Mouse (Mus musculus) kidney, postnatal 0 days (tissue): Measurements from ENCODE around the gene Vmn1r197. TPM values are rescaled to one million over a fixed set of nuclear protein-coding genes. Genes with fewer than 3 reads are reported as not detected.
A peak's percentile ranks its signal among the peaks of the same experiment; 100 is the strongest.
"Not testable (repeated sequence)": the region's sequence is repeated elsewhere in the genome, so short reads cannot be mapped to it uniquely, and the experiment has no call there.

ENCODE experiments used
- ATAC-seq: fragments of 200-750 bp; cut with Nextera tagmentation; replicated peaks from 2 replicates; pipeline ENCODE4 v1.8.0; 2017; ENCODE audit warnings: low read depth, moderate number of reproducible peaks, moderate TSS enrichment, moderate library complexity; ENCODE audit not compliant: low FRiP score
- DNase-seq: peaks from one replicate; pipeline ENCODE4 v3.0.0-alpha.2; 2016; ENCODE audit warnings: low spot score
- H3K27ac ChIP-seq: fragments of 300-500 bp; sonication (generic); 2 replicates; pipeline ENCODE4 v1.5.1; 2014; ENCODE audit warnings: mild to moderate bottlenecking
- H3K27me3 ChIP-seq: fragments of 300-500 bp; sonication (generic); 2 replicates; pipeline ENCODE4 v1.6.1; 2014; ENCODE audit warnings: low read length, mixed read lengths; ENCODE audit not compliant: insufficient read depth
- H3K36me3 ChIP-seq: fragments of 300-500 bp; sonication (generic); 2 replicates; pipeline ENCODE4 v1.6.1; 2014; ENCODE audit warnings: low read length, mixed read lengths; ENCODE audit not compliant: insufficient read depth
- H3K4me1 ChIP-seq: fragments of 300-500 bp; sonication (generic); replicated peaks from 2 replicates; pipeline ENCODE4 v1.6.1; 2014; ENCODE audit warnings: antibody characterized with exemption, low read length, mixed read lengths; ENCODE audit not compliant: insufficient read depth
- H3K4me2 ChIP-seq: fragments of 300-500 bp; sonication (generic); 2 replicates; pipeline ENCODE4 v1.6.1; 2014; ENCODE audit warnings: mild to moderate bottlenecking, low read length, moderate library complexity, mixed read lengths
- H3K4me3 ChIP-seq: fragments of 300-500 bp; sonication (generic); replicated peaks from 2 replicates; pipeline ENCODE4 v1.5.1; 2014; ENCODE audit warnings: low read depth, low read length
- H3K9ac ChIP-seq: fragments of 300-500 bp; sonication (generic); 2 replicates; pipeline ENCODE4 v1.6.1; 2014; ENCODE audit warnings: low read depth, low read length
- H3K9me3 ChIP-seq: fragments of 300-500 bp; sonication (generic); replicated peaks from 2 replicates; pipeline ENCODE4 v1.6.1; 2016; ENCODE audit warnings: low read length, inconsistent platforms, mixed read lengths
- CTCF ChIP-seq: IDR thresholded peaks from 2 replicates; pipeline ENCODE4 v1.5.1; 2016; ENCODE audit warnings: antibody characterized with exemption, low read depth, mild to moderate bottlenecking, moderate library complexity
- WGBS: fragments of 180-500 bp; shearing (Covaris S2); extraction: QIAGEN DNeasy Blood & Tissue Kit; methylation state at CpG from one replicate; pipeline ENCODE4 v1.1.7; 2014; 5-methylcytosine and 5-hydroxymethylcytosine counted together
- polyA plus RNA-seq: library from polyadenylated mRNA; unstranded; fragments of >200 nt; fragmentation: Nextera tagmentation; extraction: Ambion mirVana; gene quantifications from 2 replicates; pipeline ENCODE4 v1.2.1, GENCODE M21; 2015

Gene Vmn1r197
- polyA plus RNA-seq, 1 experiment from 2014 or later: not detected

DNA sequence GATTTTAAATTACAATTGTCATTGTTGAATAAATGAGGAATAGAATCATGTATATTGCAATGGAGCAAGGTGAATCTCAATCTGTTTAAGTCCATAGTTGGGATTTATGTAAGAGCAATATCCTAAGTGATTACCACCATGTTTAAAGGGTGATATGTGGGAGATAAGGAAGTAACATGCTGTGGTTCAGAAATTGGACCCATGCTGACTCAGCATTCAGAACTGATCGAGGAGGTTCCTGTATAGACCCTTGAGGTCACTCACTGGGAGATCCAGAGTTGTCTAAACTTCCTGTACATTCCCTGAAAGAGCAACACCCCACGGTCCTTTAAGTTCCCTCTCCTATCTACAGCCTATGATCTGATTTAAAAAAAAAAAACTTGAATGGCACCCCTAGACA lies 8.9 kb downstream of the Vmn1r197 start:
- no peak overlapping the region for H3K4me2 ChIP-seq
- no peaks in the 10 kb centered on the region for H3K27me3 ChIP-seq
- WGBS: 71% methylated on average over 2 of the region's 2 CpGs
- H3K9ac ChIP-seq: no peak overlapping the region
- H3K36me3 ChIP-seq: no peaks in the 10 kb centered on the region
- no peak overlapping the region for H3K4me3 ChIP-seq
- DNase-seq (no peak), ATAC-seq (no peak)
- H3K9me3 ChIP-seq: no peaks in the 10 kb centered on the region
- H3K4me1 ChIP-seq: no peaks in the 10 kb centered on the region
- no peak for TF ChIP-seq CTCF
- no peak overlapping the region for H3K27ac ChIP-seq

DNA sequence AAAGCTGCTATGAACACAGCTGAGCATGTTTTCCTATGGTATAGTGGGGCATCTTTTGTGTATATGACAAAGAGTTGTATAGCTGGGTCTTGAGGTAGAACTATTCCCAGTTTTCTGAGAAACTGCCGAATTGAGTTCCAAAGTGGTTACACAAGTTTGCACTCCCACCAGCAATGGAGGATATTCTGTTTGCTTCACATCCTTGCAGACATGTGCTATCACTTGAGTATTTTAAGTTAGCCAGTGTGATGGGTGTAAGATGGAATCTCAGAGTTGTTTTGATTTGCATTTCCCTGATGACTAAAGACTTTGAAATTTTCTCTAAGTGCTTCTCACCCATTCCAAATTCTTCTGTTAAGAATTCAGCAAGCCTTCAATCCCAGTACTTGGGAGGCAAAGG lies 11.2 kb downstream of the Vmn1r197 start:
- H3K9me3 ChIP-seq: no peaks in the 10 kb centered on the region
- no peaks in the 10 kb centered on the region for H3K36me3 ChIP-seq
- H3K27ac ChIP-seq: no peak overlapping the region
- H3K4me3 ChIP-seq: no peak overlapping the region
- no peak overlapping the region for H3K9ac ChIP-seq
- no peaks in the 10 kb centered on the region for H3K27me3 ChIP-seq
- no peak for ATAC-seq
- DNase-seq: no peak
- TF ChIP-seq CTCF: no peak
- H3K4me2 ChIP-seq: no peak overlapping the region
- no peaks in the 10 kb centered on the region for H3K4me1 ChIP-seq
- 92% methylated on average over 1 of the region's 1 CpGs for WGBS

DNA sequence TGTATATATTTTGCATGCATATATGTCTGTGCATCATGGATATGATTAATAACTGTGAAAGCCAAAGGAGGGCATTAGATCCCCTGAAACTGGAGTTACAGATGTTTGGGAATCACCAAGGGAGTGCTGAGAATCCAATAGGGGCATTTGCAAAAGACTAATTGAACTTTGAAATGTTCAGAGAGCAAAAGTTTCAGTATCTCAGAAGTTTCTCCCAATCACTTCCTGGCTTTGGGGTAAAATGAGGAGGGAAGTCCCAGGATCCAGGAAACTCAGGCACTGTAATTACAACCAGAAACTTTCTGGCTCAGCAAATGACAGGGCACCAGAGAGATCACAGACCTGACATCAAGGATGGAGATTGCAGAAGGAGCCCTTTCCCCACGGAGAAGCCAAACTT lies 25.7 kb downstream of the Vmn1r197 start, which contains the start of gene Vmn1r198:
Gene Vmn1r198, plus strand, starts transcription at position 301 of the 400 bp plus-strand sequence.
- no peak within 1 kb of the TSS for H3K4me3 ChIP-seq
- H3K9ac ChIP-seq: no peak within 1 kb of the TSS
- H3K9me3 ChIP-seq: no peaks in the 10 kb centered on the region
- H3K27ac ChIP-seq: no peak within 1 kb of the TSS
- WGBS: 35% methylated on average over 1 of the region's 1 CpGs
- H3K27me3 ChIP-seq: no peaks in the 10 kb centered on the region
- DNase-seq (no peak), ATAC-seq (no peak)
- no peak for TF ChIP-seq CTCF
- no peak within 1 kb of the TSS for H3K4me2 ChIP-seq
- no peaks in the 10 kb centered on the region for H3K4me1 ChIP-seq
- H3K36me3 ChIP-seq: no peaks in the 10 kb centered on the region

DNA sequence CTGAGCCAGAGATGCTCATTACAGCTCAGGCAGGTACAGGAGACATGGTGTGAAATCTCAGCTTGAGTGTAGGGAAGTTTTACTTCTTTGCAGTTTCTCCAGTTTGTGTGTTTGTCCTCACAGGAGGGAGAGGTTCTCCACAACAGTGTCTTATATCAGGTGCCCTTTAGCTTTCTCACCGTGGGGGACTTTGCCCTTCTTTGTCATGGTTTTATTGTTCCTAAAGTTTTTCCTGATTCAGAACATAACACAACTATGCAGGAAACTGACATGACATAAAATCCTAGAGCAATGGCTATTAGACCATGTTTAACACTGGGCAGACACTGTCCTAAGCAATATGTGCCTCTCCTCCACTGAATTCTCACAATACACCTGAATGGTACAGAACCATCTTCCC lies 26.4 kb downstream of the Vmn1r197 start:
- no peaks in the 10 kb centered on the region for H3K4me1 ChIP-seq
- H3K27me3 ChIP-seq: no peaks in the 10 kb centered on the region
- 59% methylated on average over 1 of the region's 1 CpGs for WGBS
- H3K27ac ChIP-seq: no peak overlapping the region
- DNase-seq (no peak), ATAC-seq (no peak)
- no peaks in the 10 kb centered on the region for H3K36me3 ChIP-seq
- no peaks in the 10 kb centered on the region for H3K9me3 ChIP-seq
- no peak for TF ChIP-seq CTCF
- H3K4me2 ChIP-seq: no peak overlapping the region
- no peak overlapping the region for H3K9ac ChIP-seq
- H3K4me3 ChIP-seq: no peak overlapping the region

DNA sequence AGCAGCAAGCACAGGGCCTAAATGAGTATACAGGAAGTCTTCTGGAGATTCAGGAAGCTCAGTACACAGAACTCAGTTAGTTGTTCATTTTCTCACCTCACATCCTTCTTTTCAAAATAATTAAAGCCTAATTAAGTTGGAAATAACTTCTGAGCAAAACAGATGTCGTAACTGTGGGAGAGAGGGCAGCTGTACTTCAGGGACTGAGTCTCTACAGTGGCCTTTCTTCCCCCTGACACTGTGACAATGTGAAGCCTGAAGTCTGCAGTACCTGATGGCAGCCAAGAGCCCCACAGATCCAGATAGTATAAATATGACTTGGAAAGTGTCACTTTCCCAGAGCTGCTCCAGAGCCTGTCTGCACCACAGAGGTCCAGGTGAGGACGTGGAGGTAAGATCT lies 55.1 kb downstream of the Vmn1r197 start, which contains the start of gene Vmn1r199:
Gene Vmn1r199, plus strand, starts transcription at position 301 of the 400 bp plus-strand sequence.
- Histone ChIP-seq H3K27me3 (no peaks in the 10 kb centered on the region), H3K4me3 (no peak within 1 kb of the TSS), H3K9ac (no peak within 1 kb of the TSS), H3K4me2 (no peak within 1 kb of the TSS), H3K4me1 (no peaks in the 10 kb centered on the region), H3K27ac (no peak within 1 kb of the TSS), H3K9me3 (no peaks in the 10 kb centered on the region), H3K36me3 (no peaks in the 10 kb centered on the region)
- WGBS: 84% methylated on average over 2 of the region's 2 CpGs
- ATAC-seq (no peak), DNase-seq (no peak)
- TF ChIP-seq CTCF: no peak

DNA sequence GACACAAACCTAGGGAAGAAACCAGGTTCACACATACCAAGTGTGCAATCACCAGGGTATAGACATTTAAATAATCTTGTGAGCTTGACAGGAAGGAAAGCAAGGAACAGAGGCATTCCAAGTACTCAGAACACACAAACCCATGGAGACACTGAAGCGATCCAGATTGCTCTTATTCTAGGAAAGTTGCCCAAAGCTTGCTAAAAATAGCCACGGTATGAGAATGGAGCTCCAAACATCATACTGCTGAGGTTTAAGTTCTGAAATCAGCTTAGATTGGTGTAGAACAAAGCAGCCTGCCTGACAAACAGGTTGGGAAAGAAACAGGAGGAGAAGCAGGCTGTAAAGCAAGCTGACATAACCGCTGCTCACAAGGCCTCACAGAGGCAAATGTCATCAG lies 56.7 kb downstream of the Vmn1r197 start:
- not testable (repeated sequence) for H3K36me3 ChIP-seq, H3K9ac ChIP-seq, H3K4me3 ChIP-seq, H3K9me3 ChIP-seq, H3K4me1 ChIP-seq, H3K27ac ChIP-seq, H3K27me3 ChIP-seq, H3K4me2 ChIP-seq, ATAC-seq
- 50% methylated on average over 3 of the region's 3 CpGs for WGBS
- peak; percentile 56 for DNase-seq

Other genes starting within 250 kb of the Vmn1r197 start
- not detected in 2 replicates for gene Vmn1r188, start 240.1 kb upstream of the Vmn1r197 start, polyA plus RNA-seq
- gene Vmn1r189, start 218.8 kb upstream of the Vmn1r197 start, polyA plus RNA-seq: not detected in 2 replicates
- not detected in 2 replicates for gene Vmn1r191, start 140.6 kb upstream of the Vmn1r197 start, polyA plus RNA-seq
- gene Vmn1r192, start 133.4 kb upstream of the Vmn1r197 start, polyA plus RNA-seq: not detected in 2 replicates
- gene Vmn1r193, start 101.4 kb upstream of the Vmn1r197 start, polyA plus RNA-seq: not detected in 2 replicates
- not detected in 2 replicates for gene Vmn1r194, start 80.4 kb upstream of the Vmn1r197 start, polyA plus RNA-seq
- gene Vmn1r195, start 54.1 kb upstream of the Vmn1r197 start, polyA plus RNA-seq: not detected in 2 replicates
- not detected in 2 replicates for gene Vmn1r196, start 34.7 kb upstream of the Vmn1r197 start, polyA plus RNA-seq
- gene Vmn1r198, start 25.8 kb downstream of the Vmn1r197 start, polyA plus RNA-seq: not detected in 2 replicates
- not detected in 2 replicates for gene Vmn1r199, start 55.2 kb downstream of the Vmn1r197 start, polyA plus RNA-seq
- gene Vmn1r200, start 65.8 kb downstream of the Vmn1r197 start, polyA plus RNA-seq: not detected in 2 replicates
- gene Vmn1r201, start 147.3 kb downstream of the Vmn1r197 start, polyA plus RNA-seq: not detected in 2 replicates
- not detected in 2 replicates for gene Vmn1r202, start 180.8 kb downstream of the Vmn1r197 start, polyA plus RNA-seq
- gene Vmn1r203, start 193.5 kb downstream of the Vmn1r197 start, polyA plus RNA-seq: not detected in 2 replicates
- gene Vmn1r204, start 228.6 kb downstream of the Vmn1r197 start, polyA plus RNA-seq: not detected in 2 replicates